Mouse (Mus musculus) liver, embryonic 14.5 days (tissue): ENCODE results near the gene Aifm3. TPM values are rescaled to one million over a fixed set of nuclear protein-coding genes. Genes with fewer than 3 reads are reported as not detected.

Experiments
- ATAC-seq: fragments of 200-750 bp; cut with Nextera tagmentation; 2 replicates; pipeline ENCODE4 v1.8.0; 2017; ENCODE audit warnings: moderate number of reproducible peaks, mild to moderate bottlenecking, moderate library complexity; ENCODE audit not compliant: insufficient read depth
- DNase-seq, 3 experiments: peaks; one replicate each; pipeline ENCODE4 v3.0.0-alpha.2; 2012 to 2013; ENCODE audit warnings: low read depth in 3 of 3, low spot score in 3 of 3
- H3K27ac ChIP-seq: fragments of 300-500 bp; sonication (generic); 2 replicates; pipeline ENCODE4 v1.5.1; 2014; ENCODE audit warnings: moderate library complexity, mild to moderate bottlenecking, control low read depth, inconsistent platforms
- H3K27me3 ChIP-seq: fragments of 300-500 bp; sonication (generic); 2 replicates; pipeline ENCODE4 v1.6.1; 2014; ENCODE audit warnings: mild to moderate bottlenecking, low read length, moderate library complexity; ENCODE audit not compliant: control insufficient read depth, insufficient read depth
- H3K36me3 ChIP-seq: fragments of 300-500 bp; sonication (generic); replicated peaks from 2 replicates; pipeline ENCODE4 v1.6.1; 2014; ENCODE audit warnings: low read depth; ENCODE audit not compliant: control insufficient read depth, insufficient read depth
- H3K4me1 ChIP-seq, 2 experiments: fragments of 200-500 bp in 1 of 2; fragments of 300-500 bp in 1 of 2; sonication (generic) in 1 of 2; replicated peaks; 2 replicates each; pipeline ENCODE4 v1.6.1; 2012 to 2014; ENCODE audit warnings: antibody characterized with exemption in 1 of 2, inconsistent platforms in 1 of 2, low read length in 1 of 2; ENCODE audit not compliant: control insufficient read depth in 2 of 2, insufficient read depth in 2 of 2
- H3K4me2 ChIP-seq: fragments of 300-500 bp; sonication (generic); 2 replicates; pipeline ENCODE4 v1.6.1; 2014; ENCODE audit warnings: low read depth, mild to moderate bottlenecking, control low read depth, moderate library complexity
- H3K4me3 ChIP-seq, 2 experiments: fragments of 200-500 bp in 1 of 2; fragments of 300-500 bp in 1 of 2; sonication (generic) in 1 of 2; 2 replicates each; pipeline ENCODE4 v1.5.1; 2012 to 2014; ENCODE audit warnings: low read depth in 2 of 2, low read length in 2 of 2, mild to moderate bottlenecking in 2 of 2, control low read depth in 1 of 2, inconsistent platforms in 1 of 2, moderate library complexity in 1 of 2; ENCODE audit not compliant: insufficient read depth in 1 of 2
- H3K9ac ChIP-seq: fragments of 300-500 bp; sonication (generic); replicated peaks from 2 replicates; pipeline ENCODE4 v1.6.1; 2014; ENCODE audit warnings: mild to moderate bottlenecking, control low read depth, moderate library complexity
- H3K9me3 ChIP-seq: fragments of 300-500 bp; sonication (generic); 2 replicates; pipeline ENCODE4 v1.6.1; 2016; ENCODE audit warnings: low read length, mixed read lengths; ENCODE audit not compliant: control insufficient read depth
- CTCF ChIP-seq: IDR thresholded peaks from 2 replicates; pipeline ENCODE4 v1.5.1; 2016; ENCODE audit warnings: antibody characterized with exemption, low read depth, control low read depth
- EP300 ChIP-seq: IDR thresholded peaks from 2 replicates; pipeline ENCODE4 v1.6.1; 2016; ENCODE audit warnings: antibody characterized with exemption, low read depth
- WGBS: fragments of 180-500 bp; shearing (Covaris S2); extraction: QIAGEN DNeasy Blood & Tissue Kit; methylation state at CpG from one replicate; pipeline ENCODE4 v1.1.7; 2014; ENCODE audit not compliant: insufficient replicate concordance; 5-methylcytosine and 5-hydroxymethylcytosine counted together
- polyA plus RNA-seq, 2 experiments: library from polyadenylated mRNA; depleted of rRNA in 1 of 2; stranded (reverse) in 1 of 2; unstranded in 1 of 2; fragments of >200 nt; fragmentation: Nextera tagmentation in 1 of 2; extraction: Ambion mirVana in 1 of 2; gene quantifications; 2 replicates each; pipeline versions ENCODE4 v1.2.1 to v1.2.3; 2012 to 2014

Gene Aifm3
- polyA plus RNA-seq, 2 experiments: 0.53 to 1.3 TPM

- Histone ChIP-seq H3K4me1 (peaks cover 27 to 37% of the 10 kb centered on the region in 2 experiments), H3K4me3 (no peak overlapping the region), H3K9me3 (no peaks in the 10 kb centered on the region), H3K27me3 (no peaks in the 10 kb centered on the region; the same call in 1 of the 2 replicates), H3K27ac (no peak overlapping the region), H3K9ac (no peak overlapping the region), H3K36me3 (no peaks in the 10 kb centered on the region), H3K4me2 (no peak overlapping the region)
- WGBS: 36% methylated on average over 4 of the region's 4 CpGs
- DNase-seq: no peak
- TF ChIP-seq EP300 (no peak), CTCF (no peak)
- no peak for ATAC-seq
Measured at GRCm38 (mm10) chr16:17556907-17557306, 67.5 kb downstream of the Aifm3 start.

Other genes with a start within 250 kb of the Aifm3 start
- 2.9 and 4.3 TPM in 2 replicates for gene Tmem191c, start 213.5 kb upstream of the Aifm3 start, polyA plus RNA-seq (2012; rRNA removed)
- 1.6 TPM in 2 replicates for gene Tmem191c, start 213.5 kb upstream of the Aifm3 start, polyA plus RNA-seq (2014; fragmentation: Nextera tagmentation; extraction: Ambion mirVana)
- gene Serpind1, start 158.2 kb upstream of the Aifm3 start, polyA plus RNA-seq (2012; rRNA removed): 101 and 113 TPM in 2 replicates
- 154 and 169 TPM in 2 replicates for gene Serpind1, start 158.2 kb upstream of the Aifm3 start, polyA plus RNA-seq (2014; fragmentation: Nextera tagmentation; extraction: Ambion mirVana)
- 3.1 and 4.3 TPM in 2 replicates for gene Snap29, start 83.6 kb upstream of the Aifm3 start, polyA plus RNA-seq (2012; rRNA removed)
- gene Snap29, start 83.6 kb upstream of the Aifm3 start, polyA plus RNA-seq (2014; fragmentation: Nextera tagmentation; extraction: Ambion mirVana): 4.5 and 4.9 TPM in 2 replicates
- 15.9 and 19.0 TPM in 2 replicates for gene Pi4ka, start 83.3 kb upstream of the Aifm3 start, polyA plus RNA-seq (2012; rRNA removed)
- gene Pi4ka, start 83.3 kb upstream of the Aifm3 start, polyA plus RNA-seq (2014; fragmentation: Nextera tagmentation; extraction: Ambion mirVana): 13.7 and 16.8 TPM in 2 replicates
- gene Crkl, start 37.6 kb upstream of the Aifm3 start, polyA plus RNA-seq (2012; rRNA removed): 6.8 and 8.0 TPM in 2 replicates
- 18.8 and 25.0 TPM in 2 replicates for gene Crkl, start 37.6 kb upstream of the Aifm3 start, polyA plus RNA-seq (2014; fragmentation: Nextera tagmentation; extraction: Ambion mirVana)
- gene Lztr1, start 19.1 kb downstream of the Aifm3 start, polyA plus RNA-seq (2012; rRNA removed): 32.0 and 32.5 TPM in 2 replicates
- gene Lztr1, start 19.1 kb downstream of the Aifm3 start, polyA plus RNA-seq (2014; fragmentation: Nextera tagmentation; extraction: Ambion mirVana): 15.5 and 17.2 TPM in 2 replicates
- gene Thap7, start 41.5 kb downstream of the Aifm3 start, polyA plus RNA-seq (2012; rRNA removed): 20.4 and 21.8 TPM in 2 replicates
- 19.7 and 24.5 TPM in 2 replicates for gene Thap7, start 41.5 kb downstream of the Aifm3 start, polyA plus RNA-seq (2014; fragmentation: Nextera tagmentation; extraction: Ambion mirVana)
- 0.02 TPM in 1 of 2 replicates, not detected in the other for gene Lrrc74b, start 71.6 kb downstream of the Aifm3 start, polyA plus RNA-seq (2012; rRNA removed)
- 0.06 TPM in 1 of 2 replicates, not detected in the other for gene Lrrc74b, start 71.6 kb downstream of the Aifm3 start, polyA plus RNA-seq (2014; fragmentation: Nextera tagmentation; extraction: Ambion mirVana)
- gene P2rx6, start 72.3 kb downstream of the Aifm3 start, polyA plus RNA-seq (2012; rRNA removed): 0.05 and 0.06 TPM in 2 replicates
- 0.13 TPM in 1 of 2 replicates, not detected in the other for gene P2rx6, start 72.3 kb downstream of the Aifm3 start, polyA plus RNA-seq (2014; fragmentation: Nextera tagmentation; extraction: Ambion mirVana)
- gene Slc7a4, start 93.6 kb downstream of the Aifm3 start, polyA plus RNA-seq (2012; rRNA removed): 1.1 and 2.0 TPM in 2 replicates
- 1.3 and 1.8 TPM in 2 replicates for gene Slc7a4, start 93.6 kb downstream of the Aifm3 start, polyA plus RNA-seq (2014; fragmentation: Nextera tagmentation; extraction: Ambion mirVana)
- gene Smpd4, start 129.7 kb downstream of the Aifm3 start, polyA plus RNA-seq (2012; rRNA removed): 28.8 and 33.7 TPM in 2 replicates
- 18.8 and 21.7 TPM in 2 replicates for gene Smpd4, start 129.7 kb downstream of the Aifm3 start, polyA plus RNA-seq (2014; fragmentation: Nextera tagmentation; extraction: Ambion mirVana)
- 1.6 and 2.5 TPM in 2 replicates for gene Ccdc74a, start 156.9 kb downstream of the Aifm3 start, polyA plus RNA-seq (2012; rRNA removed)
- 2.6 and 3.4 TPM in 2 replicates for gene Ccdc74a, start 156.9 kb downstream of the Aifm3 start, polyA plus RNA-seq (2014; fragmentation: Nextera tagmentation; extraction: Ambion mirVana)
- gene Med15, start 243.3 kb downstream of the Aifm3 start, polyA plus RNA-seq (2012; rRNA removed): 18.0 and 20.6 TPM in 2 replicates
- 11.4 and 14.8 TPM in 2 replicates for gene Med15, start 243.3 kb downstream of the Aifm3 start, polyA plus RNA-seq (2014; fragmentation: Nextera tagmentation; extraction: Ambion mirVana)